Mouse (Mus musculus) small intestine, adult 10 weeks (tissue): Measurements from ENCODE around the gene Tshz2. TPM values are rescaled to one million over a fixed set of nuclear protein-coding genes. Genes with fewer than 3 reads are reported as not detected.

ENCODE experiments used
- polyA plus RNA-seq: library from polyadenylated mRNA; stranded (reverse); fragments of 350-450 nt; fragmentation: Illumina TruSeq; extraction: RNeasy Lipid Tissue Mini Kit (QIAGEN cat#74804); gene quantifications from one replicate; pipeline ENCODE4 v1.2.3, GENCODE M21; 2014; ENCODE audit warnings: low replicate concordance

The Tshz2 gene
- 3.1 TPM for polyA plus RNA-seq

GRCm38 (mm10) chr2:169632338-169633151 lies at the start of gene Tshz2:
Gene Tshz2, plus strand, starts transcription at chr2:169633013.

DNA sequence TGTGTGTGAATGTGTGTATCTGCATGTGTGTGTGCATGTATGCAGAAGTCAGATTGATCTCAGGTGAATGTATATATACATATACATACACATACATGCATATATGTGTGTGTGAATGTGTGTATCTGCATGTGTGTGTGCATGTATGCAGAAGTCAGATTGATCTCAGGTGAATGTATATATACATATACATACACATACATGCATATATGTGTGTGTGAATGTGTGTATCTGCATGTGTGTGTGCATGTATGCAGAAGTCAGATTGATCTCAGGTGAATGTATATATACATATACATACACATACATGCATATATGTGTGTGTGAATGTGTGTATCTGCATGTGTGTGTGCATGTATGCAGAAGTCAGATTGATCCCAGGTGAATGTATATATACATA lies 45.2 kb upstream of the Tshz2 start, which contains the start of gene Gm11011:
Gene Gm11011 (minus strand): TSS at position 101 of the 400 bp plus-strand sequence.

Other genes with a start within 250 kb of the Tshz2 start
- not detected for gene Gm11011, start 45.3 kb upstream of the Tshz2 start, polyA plus RNA-seq